Mouse (Mus musculus) CH12.LX (cell line): ENCODE data around the gene Stard5. TPM values are rescaled to one million over a fixed set of nuclear protein-coding genes. Genes with fewer than 3 reads are reported as not detected.

Experiments
- DNase-seq: peaks from one replicate; pipeline ENCODE4 v3.0.0-alpha.2; 2013; ENCODE audit errors: extremely low read depth
- H3K27ac ChIP-seq: 2 replicates; pipeline ENCODE4 v1.5.1; 2012; ENCODE audit warnings: low read depth, mild to moderate bottlenecking, control low read depth, moderate library complexity; ENCODE audit not compliant: insufficient read depth
- H3K27me3 ChIP-seq: replicated peaks from 2 replicates; pipeline ENCODE3; 2012; ENCODE audit warnings: inconsistent platforms
- H3K36me3 ChIP-seq, 2 experiments: replicated peaks in 1 of 2; 2 replicates each; pipeline versions ENCODE3 to v1.6.1; 2012; ENCODE audit warnings: inconsistent platforms in 1 of 2, low read length in 1 of 2, mild to moderate bottlenecking in 1 of 2, mixed read lengths in 1 of 2, moderate library complexity in 1 of 2; ENCODE audit not compliant: control insufficient read depth in 1 of 2, insufficient read depth in 1 of 2
- H3K4me1 ChIP-seq, 2 experiments: 2 replicates each; pipeline ENCODE4 v1.6.1; 2012; ENCODE audit warnings: inconsistent platforms in 1 of 2, moderate library complexity in 1 of 2; ENCODE audit not compliant: insufficient read depth in 2 of 2, control insufficient read depth in 1 of 2
- H3K4me2 ChIP-seq: 2 replicates; pipeline ENCODE4 v1.6.1; 2012; ENCODE audit warnings: low read depth, mild to moderate bottlenecking, control low read depth; ENCODE audit not compliant: poor library complexity, insufficient read depth, severe bottlenecking
- H3K4me3 ChIP-seq, 3 experiments: fragments of 150-350 bp in 1 of 3; sonication (generic) in 1 of 3; replicated peaks in 1 of 3; 2 replicates each; pipeline versions ENCODE3 to v1.5.1; 2011 to 2012; ENCODE audit warnings: low read depth in 2 of 3, low read length in 2 of 3, mild to moderate bottlenecking in 2 of 3, moderate library complexity in 2 of 3, control low read depth in 1 of 3, improper control_type of control experiment in 1 of 3, inconsistent platforms in 1 of 3, mixed read lengths in 1 of 3; ENCODE audit not compliant: poor library complexity in 1 of 3
- H3K79me2 ChIP-seq: replicated peaks from 2 replicates; pipeline ENCODE4 v1.6.1; 2012; ENCODE audit warnings: mild to moderate bottlenecking, moderate library complexity; ENCODE audit not compliant: control insufficient read depth, poor library complexity, insufficient read depth, severe bottlenecking; ENCODE audit errors: extremely low read depth
- H3K9ac ChIP-seq: 2 replicates; pipeline ENCODE4 v1.6.1; 2012; ENCODE audit warnings: low read depth, mild to moderate bottlenecking, control low read depth, moderate library complexity; ENCODE audit not compliant: insufficient read depth
- H3K9me3 ChIP-seq: replicated peaks from 2 replicates; pipeline ENCODE3; 2012; ENCODE audit warnings: low read length, inconsistent platforms, mixed read lengths
- BHLHE40 ChIP-seq: IDR thresholded peaks from 2 replicates; pipeline ENCODE4 v1.6.1; 2011; ENCODE audit warnings: mild to moderate bottlenecking, low read depth, low read length, improper control_type of control experiment
- IRF4 ChIP-seq: IDR thresholded peaks from 2 replicates; pipeline ENCODE4 v1.6.1; 2014; ENCODE audit warnings: low read depth, mild to moderate bottlenecking, inconsistent platforms, low read length, improper control_type of control experiment
- JUND ChIP-seq: conservative IDR thresholded peaks from 2 replicates; pipeline ENCODE4 v1.6.1; 2011; ENCODE audit warnings: low read depth, low read length, improper control_type of control experiment
- KAT2A ChIP-seq: IDR thresholded peaks from 2 replicates; pipeline ENCODE4 v1.6.1; 2012; ENCODE audit warnings: low read length, improper control_type of control experiment, inconsistent platforms; ENCODE audit not compliant: insufficient replicate concordance
- MXI1 ChIP-seq: IDR thresholded peaks from 2 replicates; pipeline ENCODE4 v1.6.1; 2011; ENCODE audit warnings: mild to moderate bottlenecking, low read depth, low read length, improper control_type of control experiment
- POLR2AphosphoS2 ChIP-seq: IDR thresholded peaks from 2 replicates; pipeline ENCODE4 v1.6.1; 2011; ENCODE audit warnings: low read depth, low read length, improper control_type of control experiment
- RAD21 ChIP-seq: IDR thresholded peaks from 2 replicates; pipeline ENCODE4 v1.6.1; 2011; ENCODE audit warnings: low read depth, mild to moderate bottlenecking, low read length, improper control_type of control experiment, moderate library complexity
- TCF12 ChIP-seq: IDR thresholded peaks from 2 replicates; pipeline ENCODE4 v1.6.1; 2014; ENCODE audit warnings: low read depth, mild to moderate bottlenecking, inconsistent platforms, low read length, improper control_type of control experiment
- ZMIZ1 ChIP-seq: IDR thresholded peaks from 2 replicates; pipeline ENCODE4 v1.6.1; 2012; ENCODE audit warnings: low read depth, mild to moderate bottlenecking, inconsistent platforms, low read length, improper control_type of control experiment
- dilution Hi-C: fragments of 300-500 bp; cut with MboI; formaldehyde crosslinking; loops from 2 replicates; pipeline ENCODE4 v1.14.3; 2020; ENCODE audit warnings: low sequenced_read_pairs; ENCODE audit not compliant: extremely low pct_unique_long_range_greater_than_20kb, extremely low pct_ligation_motif_present
- in situ Hi-C: fragments of 300-500 bp; cut with MboI; formaldehyde crosslinking; loops from 3 replicates; pipeline ENCODE4 v1.14.3; 2019; ENCODE audit warnings: low sequenced_read_pairs, low pct_ligation_motif_present, low pct_unique_long_range_greater_than_20kb, mixed read lengths
- polyA plus RNA-seq: library from polyadenylated mRNA; unstranded; fragments of >175 nt; gene quantifications from 2 replicates; pipeline ENCODE4 v1.2.1, GENCODE M21; 2012; ENCODE audit warnings: low read depth; ENCODE audit not compliant: insufficient read length
- total RNA-seq, 2 experiments: library from RNA; depleted of rRNA; stranded (reverse); fragments of 300-350 nt in 1 of 2; fragments of >200 nt in 1 of 2; gene quantifications; 2 replicates each; pipeline ENCODE4 v1.2.3; 2012 to 2014

Stard5 gene
- total and polyA plus RNA-seq, 3 experiments, result 31.7 to 44.9 (median 33.1) TPM

DNA sequence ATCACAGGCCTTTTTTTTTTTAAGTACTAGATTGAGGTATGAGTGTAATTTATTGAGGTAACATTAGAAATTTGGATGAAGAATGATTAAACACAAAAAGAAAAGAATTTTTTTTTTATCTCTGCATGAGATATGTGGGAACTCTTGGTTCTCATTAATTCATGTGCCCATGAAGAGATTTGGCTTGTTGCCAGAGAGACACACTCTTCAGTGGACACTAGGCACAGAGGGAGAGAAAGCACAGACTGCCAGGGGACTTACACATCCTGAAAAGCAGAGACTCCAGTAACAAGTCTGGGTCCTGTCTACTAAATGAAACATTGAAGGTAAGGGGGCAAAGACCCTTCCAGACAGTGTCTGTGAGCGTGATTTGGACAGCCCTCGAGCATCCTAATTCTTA lies 4.0 kb downstream of the Stard5 start:
- Histone ChIP-seq H3K4me1 (peaks cover 38 to 81% of the 10 kb centered on the region in 2 experiments), H3K9ac (no peak overlapping the region), H3K9me3 (no peaks in the 10 kb centered on the region), H3K27ac (no peak overlapping the region), H3K27me3 (no peaks in the 10 kb centered on the region), H3K36me3 (peaks cover 51 to 65% of the 10 kb centered on the region in 2 experiments), H3K4me2 (no peak overlapping the region), H3K79me2 (peaks cover 30% of the 10 kb centered on the region), H3K4me3 (no peak overlapping the region)
- dilution Hi-C loops (no loop called here), in situ Hi-C loops (no loop called here)
- TF ChIP-seq IRF4, result no peak
- no peak for DNase-seq

DNA sequence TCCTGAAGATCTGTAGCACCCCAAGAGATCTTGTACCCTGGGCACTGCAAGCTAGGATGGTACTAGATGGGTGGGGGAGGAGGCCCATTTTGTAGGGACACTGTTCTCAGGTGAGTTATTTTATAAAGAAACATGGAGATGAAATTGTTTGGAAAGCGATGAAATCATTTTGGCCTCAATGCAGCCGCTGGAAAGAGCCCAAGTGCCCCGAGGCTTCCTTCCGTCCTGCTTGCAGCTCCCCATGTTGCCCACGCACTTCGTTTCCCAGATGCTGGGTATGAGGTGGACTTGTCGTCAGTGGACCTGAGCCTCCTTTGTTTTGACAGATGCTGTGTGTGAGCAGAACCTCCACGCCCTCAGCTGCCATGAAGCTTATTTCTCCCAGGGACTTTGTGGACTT lies 4.7 kb downstream of the Stard5 start:
- Histone ChIP-seq H3K36me3 (peaks cover 57 to 72% of the 10 kb centered on the region in 2 experiments), H3K27ac (peak overlapping the region; percentile 11; the same call in 1 of the 2 replicates), H3K4me2 (no peak overlapping the region), H3K4me1 (peaks cover 40 to 81% of the 10 kb centered on the region in 2 experiments), H3K79me2 (peaks cover 30% of the 10 kb centered on the region), H3K27me3 (no peaks in the 10 kb centered on the region), H3K9me3 (no peaks in the 10 kb centered on the region), H3K9ac (no peak overlapping the region), H3K4me3 (no peak overlapping the region)
- TF ChIP-seq KAT2A (no peak), POLR2AphosphoS2 (no peak), ZMIZ1 (no peak), JUND (no peak), RAD21 (no peak)
- no peak for DNase-seq
- dilution Hi-C loops, result no loop called here
- in situ Hi-C loops, result no loop called here

DNA sequence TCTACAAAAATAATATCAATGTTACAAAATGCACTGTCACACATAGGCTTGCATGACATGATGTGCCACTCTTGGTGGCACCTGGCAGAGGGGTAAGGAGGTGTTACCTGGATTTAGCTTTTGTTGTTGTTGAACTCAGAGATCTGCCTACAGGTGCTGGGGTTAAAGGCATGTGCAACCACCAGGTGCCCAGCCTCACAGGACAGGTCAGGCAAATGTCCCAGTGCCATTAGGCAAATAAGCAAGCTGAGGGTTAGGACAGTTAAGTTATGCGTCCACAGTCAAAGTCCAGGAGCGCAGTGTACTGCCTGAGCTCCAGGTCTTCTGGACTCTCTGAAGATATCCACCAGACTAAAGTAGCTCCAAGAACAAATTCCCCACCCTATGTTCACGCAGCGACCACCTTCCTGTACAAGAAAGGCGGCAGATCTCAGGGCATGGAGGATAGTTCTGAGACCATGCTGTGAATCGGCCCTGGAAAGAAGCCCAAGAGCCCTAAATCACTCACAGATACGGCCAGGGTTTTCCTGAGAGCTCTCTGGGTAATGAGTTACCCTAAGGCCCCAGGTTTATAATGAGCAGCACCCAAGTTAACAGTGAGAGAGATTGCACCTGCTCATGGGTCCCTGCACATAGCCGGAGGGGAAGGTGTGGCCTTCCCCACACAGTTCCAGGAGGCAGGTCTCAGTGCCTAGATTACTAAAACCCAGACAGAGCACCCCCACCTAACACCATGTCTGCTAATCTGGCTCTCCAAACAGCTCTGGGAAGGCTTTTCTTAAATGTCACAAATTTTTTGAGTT lies 6.2 kb downstream of the Stard5 start:
- H3K4me3 ChIP-seq, result no peak overlapping the region
- dilution Hi-C loops (no loop called here), in situ Hi-C loops (no loop called here)
- peaks cover 19% of the 10 kb centered on the region for H3K79me2 ChIP-seq
- H3K4me2 ChIP-seq, result no peak overlapping the region; the same call in 1 of the 2 replicates
- peaks cover 40 to 86% of the 10 kb centered on the region in 2 experiments for H3K4me1 ChIP-seq
- peak overlapping the region; percentile 72 for H3K27ac ChIP-seq
- H3K9ac ChIP-seq, result peak overlapping the region; percentile 12; the same call in 1 of the 2 replicates
- no peaks in the 10 kb centered on the region for H3K27me3 ChIP-seq
- DNase-seq, result no peak
- no peaks in the 10 kb centered on the region for H3K9me3 ChIP-seq
- TF ChIP-seq BHLHE40, result peak; percentile 63
- TF ChIP-seq TCF12, result peak; percentile 69; the same call in 1 of the 2 replicates
- TF ChIP-seq MXI1, result no peak
- H3K36me3 ChIP-seq, result peaks cover 66 to 86% of the 10 kb centered on the region in 2 experiments
